Mouse (Mus musculus): ENCODE measurements around the gene Hist1h2bl. TPM values are rescaled to one million over a fixed set of nuclear protein-coding genes. Genes with fewer than 3 reads are reported as not detected.
"Not testable (repeated sequence)": the region's sequence is repeated elsewhere in the genome, so short reads cannot be mapped to it uniquely, and the experiment has no call there.

The Hist1h2bl gene
- polyA plus RNA-seq (2016; fragmentation: Nextera tagmentation; extraction: Ambion mirVana), result 1.4 TPM in 1 of 2 replicates, not detected in the other

DNA sequence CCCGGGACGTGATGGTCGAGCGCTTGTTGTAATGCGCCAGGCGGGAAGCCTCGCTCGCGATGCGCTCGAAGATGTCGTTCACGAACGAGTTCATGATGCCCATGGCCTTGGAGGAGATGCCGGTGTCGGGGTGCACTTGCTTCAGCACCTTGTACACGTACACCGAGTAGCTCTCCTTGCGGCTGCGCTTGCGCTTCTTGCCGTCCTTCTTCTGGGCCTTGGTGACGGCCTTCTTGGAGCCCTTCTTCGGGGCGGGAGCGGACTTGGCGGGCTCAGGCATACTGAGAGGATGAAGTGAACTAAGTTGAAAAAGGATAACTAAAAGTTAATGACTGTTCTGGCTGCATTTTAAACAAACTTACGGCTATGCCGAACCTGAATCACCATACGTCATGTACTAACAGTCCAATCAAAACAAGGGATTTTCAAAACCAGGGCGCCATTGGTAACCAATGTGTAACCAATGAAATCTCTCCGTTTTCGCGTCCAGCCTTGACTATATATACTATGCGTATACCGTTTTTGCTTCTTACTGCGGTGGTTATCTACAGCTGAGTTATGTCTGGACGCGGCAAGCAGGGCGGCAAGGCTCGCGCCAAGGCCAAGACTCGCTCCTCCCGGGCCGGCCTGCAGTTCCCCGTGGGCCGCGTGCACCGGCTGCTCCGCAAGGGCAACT, at the start of gene Hist1h2bl, which contains the start of gene Hist1h2ai:
Gene Hist1h2bl, minus strand, starts transcription at position 280 of the 676 bp plus-strand sequence.
Gene Hist1h2ai, plus strand, starts transcription at position 559 of the 676 bp plus-strand sequence.
- H3K27ac ChIP-seq, result peak within 1 kb of the TSS; percentile 91
- peak; percentile 95 for DNase-seq (ENCODE audit: low spot score)
- 1% methylated on average over 34 of the region's 50 CpGs for WGBS
- H3K36me3 ChIP-seq; H3K27me3 ChIP-seq (ENCODE audit: insufficient read depth, poor library complexity, severe bottlenecking); H3K9me3 ChIP-seq; H3K4me1 ChIP-seq: not testable (repeated sequence)
- peak within 1 kb of the TSS; percentile 57 for H3K4me3 ChIP-seq

- 86% methylated on average over 1 of the region's 1 CpGs for WGBS
- H3K27ac ChIP-seq, result no peak overlapping the region
- H3K4me1 ChIP-seq, result peaks cover 17% of the 10 kb centered on the region; the same call in 1 of the 2 replicates
- H3K27me3 ChIP-seq (ENCODE audit: insufficient read depth, poor library complexity, severe bottlenecking), result no peaks in the 10 kb centered on the region
- no peak for DNase-seq (ENCODE audit: low spot score)
- peak overlapping the region; percentile 60 for H3K4me3 ChIP-seq
- no peaks in the 10 kb centered on the region for H3K36me3 ChIP-seq
- H3K9me3 ChIP-seq, result no peaks in the 10 kb centered on the region
Observed at GRCm38 (mm10) chr13:21755707-21756106, 39.8 kb upstream of the Hist1h2bl start.

GRCm38 (mm10) chr13:21754294-21755001, 38.5 kb upstream of the Hist1h2bl start:
- H3K4me1 ChIP-seq, result peaks cover 17% of the 10 kb centered on the region; the same call in 1 of the 2 replicates
- under 1% methylated on average over 23 of the region's 26 CpGs for WGBS
- peak overlapping the region; percentile 60 for H3K4me3 ChIP-seq
- peak overlapping the region; percentile 83 for H3K27ac ChIP-seq
- peak; percentile 86 for DNase-seq (ENCODE audit: low spot score)
- H3K9me3 ChIP-seq; H3K36me3 ChIP-seq; H3K27me3 ChIP-seq (ENCODE audit: insufficient read depth, poor library complexity, severe bottlenecking): not testable (repeated sequence)

GRCm38 (mm10) chr13:21753524-21754285, 37.8 kb upstream of the Hist1h2bl start, which contains the start of the genes Hist1h2ak and Hist1h2bn:
Hist1h2ak (minus strand) TSS chr13:21753827.
Hist1h2bn (plus strand) TSS chr13:21754123.
- 0% methylated on average over 48 of the region's 50 CpGs for WGBS
- peak within 1 kb of the TSS; percentile 89 for H3K27ac ChIP-seq
- H3K4me3 ChIP-seq, result peak within 1 kb of the TSS; percentile 60
- DNase-seq (ENCODE audit: low spot score), result peak; percentile 93
- peaks cover 17% of the 10 kb centered on the region; the same call in 1 of the 2 replicates for H3K4me1 ChIP-seq
- not testable (repeated sequence) for H3K9me3 ChIP-seq; H3K36me3 ChIP-seq; H3K27me3 ChIP-seq (ENCODE audit: insufficient read depth, poor library complexity, severe bottlenecking)

GRCm38 (mm10) chr13:21753051-21753523, 37.1 kb upstream of the Hist1h2bl start:
- Histone ChIP-seq H3K27ac (peak overlapping the region; percentile 89), H3K9me3 (no peaks in the 10 kb centered on the region), H3K4me1 (peaks cover 17% of the 10 kb centered on the region; the same call in 1 of the 2 replicates), H3K36me3 (no peaks in the 10 kb centered on the region), H3K4me3 (peak overlapping the region; percentile 55), H3K27me3 (ENCODE audit: insufficient read depth, poor library complexity, severe bottlenecking) (no peaks in the 10 kb centered on the region)
- DNase-seq (ENCODE audit: low spot score), result no peak
- 4% methylated on average over 10 of the region's 10 CpGs for WGBS

DNA sequence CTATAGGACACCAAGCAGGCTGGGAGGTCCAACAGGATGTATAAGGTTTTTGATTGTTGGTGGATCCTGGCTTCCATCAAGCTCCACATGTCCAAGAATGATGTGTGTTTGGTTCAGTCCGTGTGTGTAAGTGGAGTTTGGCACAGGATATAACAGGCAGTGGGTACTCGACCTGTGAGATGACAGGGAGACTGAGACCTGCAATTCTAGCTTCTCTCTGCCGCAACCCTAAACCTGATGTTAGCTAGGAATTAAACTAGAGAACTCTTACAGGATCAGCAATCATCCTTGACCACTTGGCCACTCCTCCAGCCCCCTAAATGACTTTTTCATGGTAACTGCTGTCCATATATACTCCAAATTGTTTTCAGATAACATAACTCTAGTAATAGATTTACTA, 36.4 kb upstream of the Hist1h2bl start:
- 0 out of 2 replicates have a peak, but pooled peaks cover 1% of the 10 kb centered on the region for H3K36me3 ChIP-seq
- WGBS, result 42% methylated on average over 3 of the region's 3 CpGs
- peaks cover 17% of the 10 kb centered on the region; the same call in 1 of the 2 replicates for H3K4me1 ChIP-seq
- H3K27ac ChIP-seq, result peak overlapping the region; percentile 89
- H3K9me3 ChIP-seq, result no peaks in the 10 kb centered on the region
- H3K4me3 ChIP-seq, result peak overlapping the region; percentile 55
- no peak for DNase-seq (ENCODE audit: low spot score)
- H3K27me3 ChIP-seq (ENCODE audit: insufficient read depth, poor library complexity, severe bottlenecking), result no peaks in the 10 kb centered on the region

- Histone ChIP-seq H3K9me3 (no peaks in the 10 kb centered on the region), H3K27me3 (ENCODE audit: insufficient read depth, poor library complexity, severe bottlenecking) (no peaks in the 10 kb centered on the region), H3K4me1 (peaks cover 17% of the 10 kb centered on the region; the same call in 1 of the 2 replicates), H3K4me3 (peak overlapping the region; percentile 55; the same call in 1 of the 2 replicates), H3K27ac (peak overlapping the region; percentile 89), H3K36me3 (0 out of 2 replicates have a peak, but pooled peaks cover 2% of the 10 kb centered on the region)
- DNase-seq (ENCODE audit: low spot score), result no peak
- WGBS, result 44% methylated on average over 3 of the region's 3 CpGs
Observed at GRCm38 (mm10) chr13:21751827-21752226, 35.9 kb upstream of the Hist1h2bl start.

- Histone ChIP-seq H3K36me3 (0 out of 2 replicates have a peak, but pooled peaks cover 2% of the 10 kb centered on the region), H3K9me3 (no peaks in the 10 kb centered on the region), H3K4me1 (peaks cover 17% of the 10 kb centered on the region; the same call in 1 of the 2 replicates), H3K4me3 (no peak overlapping the region), H3K27me3 (ENCODE audit: insufficient read depth, poor library complexity, severe bottlenecking) (no peaks in the 10 kb centered on the region), H3K27ac (peak overlapping the region; percentile 89)
- DNase-seq (ENCODE audit: low spot score), result no peak
Observed at GRCm38 (mm10) chr13:21751417-21751816, 35.5 kb upstream of the Hist1h2bl start.

DNA sequence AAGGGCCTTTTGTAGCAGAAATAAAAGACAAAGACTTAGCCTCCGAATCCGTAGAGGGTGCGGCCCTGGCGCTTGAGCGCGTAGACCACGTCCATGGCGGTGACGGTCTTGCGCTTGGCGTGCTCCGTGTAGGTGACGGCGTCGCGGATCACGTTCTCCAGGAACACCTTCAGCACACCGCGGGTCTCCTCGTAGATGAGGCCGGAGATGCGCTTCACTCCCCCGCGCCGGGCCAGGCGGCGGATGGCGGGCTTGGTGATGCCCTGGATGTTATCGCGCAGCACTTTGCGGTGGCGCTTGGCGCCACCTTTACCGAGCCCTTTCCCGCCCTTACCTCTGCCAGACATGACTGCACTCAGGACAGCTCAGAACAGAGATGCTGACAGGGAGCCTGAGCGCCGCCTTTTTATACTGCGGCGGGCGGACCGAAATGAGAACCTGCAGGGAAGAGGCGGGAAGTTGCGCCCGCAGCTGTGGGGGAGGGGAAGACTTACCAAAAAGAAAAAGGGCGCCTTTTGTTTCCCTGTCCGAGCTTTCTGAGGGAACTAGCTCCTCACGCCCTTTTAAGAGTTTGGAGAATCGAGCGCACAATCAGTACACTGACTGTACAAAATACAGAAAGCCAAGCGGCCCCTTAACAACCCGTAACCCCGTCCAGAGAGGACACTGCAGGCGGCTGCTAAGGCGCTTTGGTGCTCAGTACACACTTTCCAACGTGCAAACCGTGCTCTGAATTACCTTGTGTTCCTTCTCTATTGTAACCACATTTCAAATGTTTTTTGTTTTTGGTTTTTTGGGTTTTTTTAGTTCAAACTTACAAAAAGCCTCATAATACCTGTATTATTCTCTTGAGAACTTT, 34.4 kb upstream of the Hist1h2bl start, which contains the start of gene Hist1h4k:
Gene Hist1h4k, minus strand, starts transcription at position 347 of the 859 bp plus-strand sequence.
- H3K27me3 ChIP-seq (ENCODE audit: insufficient read depth, poor library complexity, severe bottlenecking); H3K9me3 ChIP-seq; H3K36me3 ChIP-seq: not testable (repeated sequence)
- Histone ChIP-seq H3K4me1 (peaks cover 17% of the 10 kb centered on the region; the same call in 1 of the 2 replicates), H3K27ac (peak within 1 kb of the TSS; percentile 89), H3K4me3 (peak within 1 kb of the TSS; percentile 62)
- WGBS, result under 1% methylated on average over 53 of the region's 56 CpGs
- DNase-seq (ENCODE audit: low spot score), result peak; percentile 96

GRCm38 (mm10) chr13:21749387-21750158, 33.6 kb upstream of the Hist1h2bl start:
- Histone ChIP-seq H3K4me3 (peak overlapping the region; percentile 62), H3K27me3 (ENCODE audit: insufficient read depth, poor library complexity, severe bottlenecking) (no peaks in the 10 kb centered on the region), H3K4me1 (peaks cover 17% of the 10 kb centered on the region; the same call in 1 of the 2 replicates), H3K36me3 (0 out of 2 replicates have a peak, but pooled peaks cover 2% of the 10 kb centered on the region), H3K27ac (peak overlapping the region; percentile 89), H3K9me3 (no peaks in the 10 kb centered on the region)
- DNase-seq (ENCODE audit: low spot score), result peak; percentile 77
- 7% methylated on average over 5 of the region's 5 CpGs for WGBS

- peaks cover 4% of the 10 kb centered on the region; the same call in 1 of the 2 replicates for H3K4me1 ChIP-seq
- H3K4me3 ChIP-seq, result no peak overlapping the region
- no peak for DNase-seq (ENCODE audit: low spot score)
- 0 out of 2 replicates have a peak, but pooled peaks cover 2% of the 10 kb centered on the region for H3K36me3 ChIP-seq
- no peak overlapping the region for H3K27ac ChIP-seq
- H3K9me3 ChIP-seq, result no peaks in the 10 kb centered on the region
- WGBS, result 82% methylated on average over 1 of the region's 1 CpGs
- no peaks in the 10 kb centered on the region for H3K27me3 ChIP-seq (ENCODE audit: insufficient read depth, poor library complexity, severe bottlenecking)
Observed at GRCm38 (mm10) chr13:21745006-21745405, 29.1 kb upstream of the Hist1h2bl start.
